Mouse (Mus musculus) stomach, embryonic 14.5 days (tissue): ENCODE data around the gene Wnt7b. TPM values are rescaled to one million over a fixed set of nuclear protein-coding genes. Genes with fewer than 3 reads are reported as not detected.

Source experiments
- ATAC-seq: fragments of 200-750 bp; cut with Nextera tagmentation; 2 replicates; pipeline ENCODE4 v1.8.0; 2017; ENCODE audit warnings: low read depth, moderate TSS enrichment; ENCODE audit not compliant: insufficient number of reproducible peaks, insufficient read depth, low FRiP score
- H3K27ac ChIP-seq: fragments of 300-500 bp; sonication (generic); 2 replicates; pipeline ENCODE4 v1.5.1; 2014; ENCODE audit warnings: mild to moderate bottlenecking, low read length, moderate library complexity, mixed read lengths
- H3K27me3 ChIP-seq: fragments of 300-500 bp; sonication (generic); 2 replicates; pipeline ENCODE4 v1.6.1; 2014; ENCODE audit warnings: low read length, control low read depth, mixed read lengths; ENCODE audit not compliant: control insufficient read depth, insufficient read depth
- H3K36me3 ChIP-seq: fragments of 300-500 bp; sonication (generic); 2 replicates; pipeline ENCODE4 v1.6.1; 2014; ENCODE audit warnings: mild to moderate bottlenecking, control low read depth, low read length, moderate library complexity, mixed read lengths; ENCODE audit not compliant: control insufficient read depth, insufficient read depth
- H3K4me1 ChIP-seq: fragments of 300-500 bp; sonication (generic); 2 replicates; pipeline ENCODE4 v1.6.1; 2014; ENCODE audit warnings: low read length, control low read depth, mixed read lengths; ENCODE audit not compliant: control insufficient read depth, insufficient read depth
- H3K4me2 ChIP-seq: fragments of 300-500 bp; sonication (generic); replicated peaks from 2 replicates; pipeline ENCODE4 v1.6.1; 2014; ENCODE audit warnings: low read depth, low read length, control low read depth
- H3K4me3 ChIP-seq: fragments of 300-500 bp; sonication (generic); 2 replicates; pipeline ENCODE4 v1.5.1; 2014; ENCODE audit warnings: low read depth, low read length, control low read depth
- H3K9ac ChIP-seq: fragments of 300-500 bp; sonication (generic); replicated peaks from 2 replicates; pipeline ENCODE4 v1.6.1; 2014; ENCODE audit warnings: low read depth, mild to moderate bottlenecking, control low read depth, low read length, moderate library complexity, mixed read lengths
- H3K9me3 ChIP-seq: fragments of 300-500 bp; sonication (generic); 2 replicates; pipeline ENCODE4 v1.6.1; 2016; ENCODE audit warnings: low read depth, low read length, control low read depth; ENCODE audit not compliant: control insufficient read depth
- WGBS: fragments of 180-500 bp; shearing (Covaris S2); extraction: QIAGEN DNeasy Blood & Tissue Kit; methylation state at CpG from one replicate; pipeline ENCODE4 v1.1.7; 2014; 5-methylcytosine and 5-hydroxymethylcytosine counted together
- polyA plus RNA-seq: library from polyadenylated mRNA; unstranded; fragments of >200 nt; fragmentation: Nextera tagmentation; extraction: Ambion mirVana; gene quantifications from 2 replicates; pipeline ENCODE4 v1.2.1, GENCODE M21; 2014

Gene Wnt7b
- polyA plus RNA-seq, 1 experiment from 2014 or later: 0.75 TPM

DNA sequence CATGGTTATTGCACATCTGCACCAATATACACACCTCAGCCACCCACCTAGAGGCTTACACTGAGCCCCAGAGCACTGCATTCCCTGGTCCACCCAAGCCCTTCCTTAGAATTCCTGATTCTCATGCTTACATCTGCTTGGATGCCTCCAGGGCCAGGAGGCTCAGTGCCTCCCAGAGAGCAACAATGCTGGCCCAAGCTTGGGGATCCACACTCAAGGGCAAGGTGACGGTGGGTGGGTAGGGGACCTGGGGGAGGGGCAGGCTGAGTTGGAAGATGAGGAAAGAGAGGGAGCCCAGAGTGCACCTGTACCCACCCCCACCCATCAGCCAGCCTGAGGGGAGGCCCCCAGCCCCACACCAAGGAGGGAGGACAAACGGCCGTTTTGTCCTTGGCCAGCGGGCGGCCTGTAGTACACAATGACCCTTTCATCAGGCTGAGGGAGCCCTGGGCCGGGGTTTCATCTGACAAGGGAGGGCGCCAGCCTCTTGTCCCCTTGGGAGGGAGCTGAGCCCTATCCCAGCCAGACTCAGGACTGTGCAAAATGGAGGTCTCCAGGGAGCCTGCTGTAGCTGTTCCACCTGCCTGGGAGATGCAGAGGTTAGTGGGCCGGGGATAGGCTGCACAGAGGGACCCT, 9.5 kb downstream of the Wnt7b start:
- no peak for ATAC-seq
- H3K9me3 ChIP-seq: no peaks in the 10 kb centered on the region
- 60% methylated on average over 8 of the region's 8 CpGs for WGBS
- no peaks in the 10 kb centered on the region for H3K36me3 ChIP-seq
- peaks cover 17% of the 10 kb centered on the region for H3K4me1 ChIP-seq
- H3K9ac ChIP-seq: no peak overlapping the region
- no peak overlapping the region for H3K4me2 ChIP-seq
- no peak overlapping the region for H3K4me3 ChIP-seq
- H3K27me3 ChIP-seq: peaks cover 34% of the 10 kb centered on the region
- H3K27ac ChIP-seq: no peak overlapping the region

DNA sequence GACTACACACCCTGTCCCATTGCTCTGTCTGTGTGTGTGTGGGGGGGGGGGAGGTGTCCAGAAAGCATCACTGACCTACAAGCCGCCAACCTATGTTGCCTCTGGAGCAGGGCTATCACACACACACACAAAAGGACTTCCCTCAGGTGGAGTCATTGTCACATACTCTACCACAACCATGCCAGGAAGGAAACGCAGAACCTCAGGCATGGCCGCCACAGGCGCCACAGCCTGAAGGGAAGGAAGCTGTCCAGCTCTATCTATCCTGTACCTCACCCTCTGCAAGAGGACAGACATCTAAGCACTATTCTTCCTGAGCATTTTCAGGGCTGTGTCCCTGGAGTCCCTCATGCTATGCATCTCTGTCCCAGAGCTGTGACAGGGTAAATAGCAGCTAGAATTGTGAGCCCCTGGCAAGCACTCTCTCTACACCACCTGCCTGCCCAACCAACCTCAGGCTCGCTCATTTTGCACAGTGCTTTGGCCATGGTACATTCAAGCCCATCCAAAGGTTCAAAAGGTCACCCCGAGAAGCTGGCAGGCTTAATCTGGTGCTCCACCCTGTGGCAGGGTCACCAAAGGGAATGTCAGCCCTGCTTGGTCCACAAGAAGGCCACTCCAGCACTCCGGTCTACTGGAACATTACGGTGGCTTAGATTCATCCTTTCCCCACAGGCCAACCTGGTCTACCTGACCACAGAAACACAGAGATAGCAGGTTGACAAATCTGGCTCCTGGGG, 12.1 kb downstream of the Wnt7b start:
- no peak overlapping the region for H3K4me2 ChIP-seq
- ATAC-seq: no peak
- 82% methylated on average over 8 of the region's 8 CpGs for WGBS

DNA sequence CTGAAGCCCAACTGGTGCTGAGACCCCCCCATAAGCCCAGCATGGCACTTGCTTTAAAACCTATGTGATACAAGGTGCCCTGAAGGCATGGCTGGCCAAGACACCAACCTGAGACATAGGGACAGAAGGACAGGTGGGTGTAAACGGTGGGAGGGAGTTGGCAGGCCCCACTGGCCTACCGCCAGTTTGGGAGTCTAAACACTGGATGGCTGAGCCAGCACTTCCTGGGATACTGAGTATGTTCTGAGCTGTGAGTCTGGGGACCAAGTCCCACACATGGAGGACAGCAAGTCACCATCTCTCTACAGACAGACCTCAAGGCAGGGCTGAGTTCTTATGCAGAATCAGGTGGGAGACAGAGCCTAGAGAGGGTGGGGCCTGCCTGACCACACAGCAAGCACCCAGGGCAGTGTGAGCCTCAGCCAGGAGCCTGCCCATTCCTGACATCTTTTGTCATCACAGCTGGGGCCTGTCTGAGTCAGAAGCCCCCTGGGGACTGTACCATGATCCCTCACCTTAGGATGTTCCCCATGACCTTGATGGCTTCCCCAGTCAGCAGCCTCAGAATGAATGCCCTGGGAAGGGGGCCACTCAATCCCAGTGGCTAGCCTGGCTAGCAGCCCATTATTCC, 13.0 kb downstream of the Wnt7b start:
- Histone ChIP-seq H3K4me3 (no peak overlapping the region), H3K36me3 (no peaks in the 10 kb centered on the region), H3K4me2 (no peak overlapping the region), H3K9ac (no peak overlapping the region), H3K9me3 (no peaks in the 10 kb centered on the region), H3K27me3 (no peaks in the 10 kb centered on the region), H3K27ac (no peak overlapping the region), H3K4me1 (no peaks in the 10 kb centered on the region)
- no peak for ATAC-seq
- WGBS: 54% methylated on average over 2 of the region's 2 CpGs

More for the DNA sequence above, 12.1 kb downstream of the Wnt7b start:
- H3K4me1 ChIP-seq: no peaks in the 10 kb centered on the region
- H3K9me3 ChIP-seq: no peaks in the 10 kb centered on the region
- H3K36me3 ChIP-seq: no peaks in the 10 kb centered on the region
- H3K4me3 ChIP-seq: no peak overlapping the region
- peaks cover 8% of the 10 kb centered on the region for H3K27me3 ChIP-seq
- H3K27ac ChIP-seq: no peak overlapping the region
- no peak overlapping the region for H3K9ac ChIP-seq

- H3K9me3 ChIP-seq: no peaks in the 10 kb centered on the region
- WGBS: 72% methylated on average over 3 of the region's 3 CpGs
- H3K27me3 ChIP-seq: no peaks in the 10 kb centered on the region
- H3K9ac ChIP-seq: no peak overlapping the region
- ATAC-seq: no peak
- no peak overlapping the region for H3K4me2 ChIP-seq
- H3K36me3 ChIP-seq: no peaks in the 10 kb centered on the region
- no peaks in the 10 kb centered on the region for H3K4me1 ChIP-seq
- no peak overlapping the region for H3K4me3 ChIP-seq
- no peak overlapping the region for H3K27ac ChIP-seq
Observed at GRCm38 (mm10) chr15:85568402-85568801, 13.9 kb downstream of the Wnt7b start.

GRCm38 (mm10) chr15:85564966-85565365, 17.3 kb downstream of the Wnt7b start:
- H3K4me3 ChIP-seq: no peak overlapping the region
- H3K36me3 ChIP-seq: no peaks in the 10 kb centered on the region
- ATAC-seq: no peak
- no peak overlapping the region for H3K4me2 ChIP-seq
- no peaks in the 10 kb centered on the region for H3K27me3 ChIP-seq
- no peaks in the 10 kb centered on the region for H3K9me3 ChIP-seq
- no peak overlapping the region for H3K9ac ChIP-seq
- H3K27ac ChIP-seq: no peak overlapping the region
- 96% methylated on average over 5 of the region's 5 CpGs for WGBS
- H3K4me1 ChIP-seq: no peaks in the 10 kb centered on the region

GRCm38 (mm10) chr15:85564034-85564769, 18.1 kb downstream of the Wnt7b start:
- Histone ChIP-seq H3K27me3 (no peaks in the 10 kb centered on the region), H3K4me3 (no peak overlapping the region), H3K27ac (no peak overlapping the region), H3K36me3 (no peaks in the 10 kb centered on the region), H3K4me1 (no peaks in the 10 kb centered on the region), H3K4me2 (no peak overlapping the region), H3K9ac (no peak overlapping the region), H3K9me3 (no peaks in the 10 kb centered on the region)
- WGBS: 81% methylated on average over 13 of the region's 13 CpGs
- ATAC-seq: no peak

GRCm38 (mm10) chr15:85561953-85562352, 20.3 kb downstream of the Wnt7b start:
- Histone ChIP-seq H3K9ac (no peak overlapping the region), H3K4me2 (no peak overlapping the region), H3K36me3 (no peaks in the 10 kb centered on the region), H3K4me3 (no peak overlapping the region), H3K9me3 (no peaks in the 10 kb centered on the region), H3K27ac (no peak overlapping the region), H3K4me1 (no peaks in the 10 kb centered on the region), H3K27me3 (no peaks in the 10 kb centered on the region)
- 85% methylated on average over 12 of the region's 12 CpGs for WGBS
- no peak for ATAC-seq

DNA sequence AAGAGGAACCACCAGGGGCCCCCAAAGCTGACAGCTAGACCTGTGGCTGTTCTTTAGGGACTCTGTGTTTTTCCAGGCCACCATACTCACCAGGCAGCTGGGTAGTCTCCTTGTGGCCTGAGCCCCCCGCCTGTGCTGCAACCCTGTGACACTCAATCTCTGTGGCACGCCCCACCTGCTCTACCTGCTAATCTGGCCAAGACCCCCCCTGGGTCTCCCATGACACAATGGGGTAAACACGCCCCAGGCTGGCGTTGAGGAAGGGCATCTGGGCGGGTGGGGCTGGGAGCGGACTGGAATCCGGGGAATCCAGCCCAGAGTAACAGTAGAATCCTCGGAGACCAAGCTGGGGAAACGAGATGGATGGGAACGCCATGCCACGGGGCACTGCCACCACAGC, 21.4 kb downstream of the Wnt7b start:
- Histone ChIP-seq H3K4me3 (no peak overlapping the region), H3K27ac (no peak overlapping the region), H3K4me2 (no peak overlapping the region), H3K27me3 (no peaks in the 10 kb centered on the region), H3K36me3 (no peaks in the 10 kb centered on the region), H3K9ac (no peak overlapping the region), H3K4me1 (no peaks in the 10 kb centered on the region), H3K9me3 (no peaks in the 10 kb centered on the region)
- 57% methylated on average over 11 of the region's 11 CpGs for WGBS
- ATAC-seq: no peak
